Mouse (Mus musculus): ENCODE results near the gene Grm4. TPM values are rescaled to one million over a fixed set of nuclear protein-coding genes. Genes with fewer than 3 reads are reported as not detected.

Grm4 gene
- polyA plus RNA-seq (2015; fragmentation: Nextera tagmentation; extraction: Ambion mirVana): 0.02 TPM in 1 of 2 replicates, not detected in the other

DNA sequence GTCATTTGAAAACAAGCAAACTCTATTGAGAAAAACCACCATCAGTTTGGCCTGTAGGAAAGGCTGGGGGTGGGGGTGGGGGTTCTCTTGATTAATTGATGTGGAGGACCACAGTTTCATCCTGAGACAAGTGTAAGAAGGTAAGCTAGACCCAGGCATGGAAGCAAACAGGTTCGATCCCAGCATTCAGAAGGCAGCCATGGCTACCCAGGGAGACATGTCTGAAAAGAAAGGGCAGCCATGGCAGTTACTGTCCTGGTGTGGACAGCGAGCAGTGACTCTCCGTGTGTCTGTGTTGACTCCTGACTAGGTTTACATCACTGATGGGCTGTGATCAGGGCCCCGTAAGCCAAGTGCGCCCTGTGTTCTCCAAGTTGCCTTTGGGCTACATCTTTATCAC lies at the start of gene Grm4:
Gene Grm4 (minus strand): TSS at position 101 of the 400 bp plus-strand sequence.
- no peak within 1 kb of the TSS for H3K4me3 ChIP-seq (replicated peaks)
- H3K27me3 ChIP-seq: peaks cover 55% of the 10 kb centered on the region
- H3K27ac ChIP-seq (replicated peaks): no peak within 1 kb of the TSS
- H3K9ac ChIP-seq: no peak within 1 kb of the TSS
- 63% methylated on average over 5 of the region's 5 CpGs for whole genome bisulfite sequencing (ENCODE audit: insufficient replicate concordance)
- no peaks in the 10 kb centered on the region for H3K9me3 ChIP-seq (replicated peaks)
- ATAC-seq (ENCODE audit: insufficient read depth): no peak
- no peaks in the 10 kb centered on the region for H3K4me1 ChIP-seq (replicated peaks)
- no peak within 1 kb of the TSS for H3K4me2 ChIP-seq
- no peaks in the 10 kb centered on the region for H3K36me3 ChIP-seq (replicated peaks)

- H3K9me3 ChIP-seq (replicated peaks): no peaks in the 10 kb centered on the region
- H3K9ac ChIP-seq: no peak overlapping the region
- peaks cover 57% of the 10 kb centered on the region for H3K4me1 ChIP-seq (replicated peaks)
- H3K27ac ChIP-seq (replicated peaks): no peak overlapping the region
- 81% methylated on average over 5 of the region's 5 CpGs for WGBS (ENCODE audit: insufficient replicate concordance)
- 0 out of 2 replicates have a peak, but pooled peaks cover 3% of the 10 kb centered on the region for H3K36me3 ChIP-seq (replicated peaks)
- H3K4me3 ChIP-seq (replicated peaks): no peak overlapping the region
- H3K4me2 ChIP-seq: no peak overlapping the region
- H3K27me3 ChIP-seq: peaks cover 11% of the 10 kb centered on the region; the same call in 1 of the 2 replicates
- no peak for ATAC-seq (ENCODE audit: insufficient read depth)
These were observed 47.0 kb upstream of the Grm4 start for GRCm38 (mm10) chr17:27568228-27568627.

GRCm38 (mm10) chr17:27565942-27566267 lies 44.7 kb upstream of the Grm4 start:
- no peak for ATAC-seq (ENCODE audit: insufficient read depth)
- Histone ChIP-seq H3K27me3 (peaks cover 11% of the 10 kb centered on the region; the same call in 1 of the 2 replicates), H3K9ac (peak overlapping the region; percentile 42), H3K27ac (replicated peaks) (no peak overlapping the region), H3K4me1 (replicated peaks) (peaks cover 64% of the 10 kb centered on the region), H3K4me3 (replicated peaks) (peak overlapping the region; percentile 73), H3K4me2 (peak overlapping the region; percentile 97), H3K36me3 (replicated peaks) (peaks cover 16% of the 10 kb centered on the region), H3K9me3 (replicated peaks) (no peaks in the 10 kb centered on the region)
- WGBS (ENCODE audit: insufficient replicate concordance): under 1% methylated on average over 13 of the region's 13 CpGs

DNA sequence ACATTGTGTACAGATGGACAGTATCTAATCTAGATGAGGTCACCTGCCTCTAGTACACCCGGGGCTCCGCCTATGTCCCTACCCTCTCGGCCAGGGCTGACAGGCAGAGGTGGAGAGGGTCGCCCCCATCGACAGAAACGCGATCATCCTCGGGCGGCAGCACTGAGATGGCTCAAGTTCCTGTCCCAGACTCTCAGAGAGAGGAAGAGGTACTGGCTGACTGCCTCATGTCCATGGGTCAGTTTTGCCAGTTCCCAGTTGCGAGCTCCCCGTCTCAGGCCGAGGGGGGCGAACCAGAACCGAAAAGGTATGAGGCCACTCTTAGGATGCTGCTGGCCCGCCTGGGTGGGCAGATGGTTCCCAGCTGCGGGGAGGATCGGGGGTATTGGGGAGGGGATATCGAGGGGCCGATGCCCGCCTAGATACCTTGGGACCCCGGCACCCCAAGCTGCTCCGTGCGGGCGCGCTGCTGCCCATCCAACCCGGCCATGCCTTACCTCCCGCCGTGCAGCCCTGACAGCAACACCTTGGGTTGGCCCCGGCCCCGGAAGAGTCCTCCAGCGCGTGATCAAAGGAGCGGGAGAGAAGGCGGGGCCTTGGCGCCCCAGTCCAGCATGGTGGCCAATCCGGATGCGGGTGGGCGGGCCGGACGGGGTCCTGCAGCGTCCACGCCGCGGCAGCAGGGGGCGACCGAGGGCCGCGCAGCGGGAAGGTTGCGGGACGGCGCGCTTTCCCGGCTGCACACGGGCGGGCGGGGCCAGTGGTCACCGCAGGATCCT lies 44.1 kb upstream of the Grm4 start, which contains the start of gene AI413582:
Gene AI413582 (minus strand): TSS at position 594 of the 779 bp plus-strand sequence.
- Histone ChIP-seq H3K4me1 (replicated peaks) (peaks cover 69% of the 10 kb centered on the region), H3K27me3 (peaks cover 11% of the 10 kb centered on the region; the same call in 1 of the 2 replicates), H3K9me3 (replicated peaks) (no peaks in the 10 kb centered on the region), H3K4me2 (peak within 1 kb of the TSS; percentile 97), H3K36me3 (replicated peaks) (peaks cover 21% of the 10 kb centered on the region), H3K27ac (replicated peaks) (peak within 1 kb of the TSS; percentile 78), H3K9ac (peak within 1 kb of the TSS; percentile 68), H3K4me3 (replicated peaks) (peak within 1 kb of the TSS; percentile 73)
- peak; percentile 93 for ATAC-seq (ENCODE audit: insufficient read depth)
- WGBS (ENCODE audit: insufficient replicate concordance): under 1% methylated on average over 58 of the region's 58 CpGs

DNA sequence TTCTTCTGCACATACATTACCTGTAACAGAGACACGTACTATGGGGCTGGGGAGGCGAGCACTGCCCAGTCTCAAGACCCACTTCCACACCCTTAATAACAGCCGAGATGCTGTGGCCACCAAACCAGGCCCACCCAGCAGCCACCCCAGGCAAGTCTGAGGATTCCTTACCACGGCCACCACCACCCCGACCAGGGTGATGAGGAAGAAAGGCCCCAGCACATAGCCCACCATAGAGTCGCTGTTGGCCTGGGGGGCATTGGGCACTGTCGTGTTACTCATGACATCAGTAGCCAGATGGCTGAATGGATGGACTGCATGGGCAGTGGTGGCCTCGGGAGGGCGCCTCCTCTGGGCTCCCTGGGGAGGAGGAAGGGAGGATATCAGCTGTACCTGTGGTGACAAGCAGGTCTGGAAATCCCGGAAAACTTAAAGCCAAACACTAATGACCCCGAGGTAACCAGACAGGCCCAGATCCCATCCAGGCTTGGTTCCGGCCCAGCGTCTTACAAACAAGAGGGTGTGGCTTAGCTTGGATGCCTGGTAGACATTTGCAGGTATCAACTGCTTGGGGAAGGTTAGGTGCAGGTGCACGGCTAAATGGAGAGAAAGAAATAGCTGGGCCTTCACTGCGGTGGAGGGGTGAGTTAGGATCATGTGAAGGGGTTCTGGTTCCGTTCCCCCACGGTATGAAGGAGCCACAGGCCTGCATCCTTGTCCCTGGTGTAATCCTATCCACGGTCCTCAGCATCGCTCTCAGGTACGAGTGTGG lies 43.4 kb upstream of the Grm4 start:
- WGBS (ENCODE audit: insufficient replicate concordance): 9% methylated on average over 20 of the region's 20 CpGs
- no peak for ATAC-seq (ENCODE audit: insufficient read depth)
- peak overlapping the region; percentile 78; the same call in 1 of the 2 replicates for H3K27ac ChIP-seq (replicated peaks)
- H3K36me3 ChIP-seq (replicated peaks): peaks cover 28% of the 10 kb centered on the region
- H3K4me1 ChIP-seq (replicated peaks): peaks cover 76% of the 10 kb centered on the region
- no peaks in the 10 kb centered on the region for H3K9me3 ChIP-seq (replicated peaks)
- H3K4me3 ChIP-seq (replicated peaks): peak overlapping the region; percentile 73
- peaks cover 11% of the 10 kb centered on the region; the same call in 1 of the 2 replicates for H3K27me3 ChIP-seq
- peak overlapping the region; percentile 68 for H3K9ac ChIP-seq
- peak overlapping the region; percentile 97 for H3K4me2 ChIP-seq

DNA sequence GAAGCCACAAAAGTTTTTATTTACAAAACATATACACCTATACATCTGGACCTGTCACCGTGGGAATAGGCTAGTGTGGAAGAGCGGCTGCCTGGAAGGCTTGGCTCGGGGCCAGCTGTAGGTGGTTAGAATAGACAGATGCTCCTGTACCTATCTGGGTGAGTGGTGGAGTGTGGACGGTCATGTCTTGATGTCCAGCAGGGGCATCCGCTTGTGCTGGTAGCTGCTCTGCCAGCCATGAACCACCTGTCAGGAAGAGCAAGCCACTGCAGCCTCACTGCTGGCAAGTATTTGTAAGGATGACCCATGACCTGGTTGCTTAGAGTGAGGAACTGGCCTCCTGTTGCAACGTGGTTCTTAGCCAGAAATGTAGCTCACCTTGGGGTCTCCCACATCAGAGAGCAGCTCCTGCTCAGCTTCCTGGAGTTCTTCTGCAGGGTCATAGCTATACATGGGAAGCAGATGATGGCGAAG lies 42.6 kb upstream of the Grm4 start:
- ATAC-seq (ENCODE audit: insufficient read depth): no peak
- H3K9ac ChIP-seq: no peak overlapping the region
- no peaks in the 10 kb centered on the region for H3K9me3 ChIP-seq (replicated peaks)
- no peak overlapping the region for H3K4me3 ChIP-seq (replicated peaks)
- peaks cover 28% of the 10 kb centered on the region for H3K36me3 ChIP-seq (replicated peaks)
- peak overlapping the region; percentile 97; the same call in 1 of the 2 replicates for H3K4me2 ChIP-seq
- peaks cover 11% of the 10 kb centered on the region; the same call in 1 of the 2 replicates for H3K27me3 ChIP-seq
- peaks cover 80% of the 10 kb centered on the region for H3K4me1 ChIP-seq (replicated peaks)
- peak overlapping the region; percentile 29; the same call in 1 of the 2 replicates for H3K27ac ChIP-seq (replicated peaks)
- 51% methylated on average over 7 of the region's 7 CpGs for WGBS (ENCODE audit: insufficient replicate concordance)

DNA sequence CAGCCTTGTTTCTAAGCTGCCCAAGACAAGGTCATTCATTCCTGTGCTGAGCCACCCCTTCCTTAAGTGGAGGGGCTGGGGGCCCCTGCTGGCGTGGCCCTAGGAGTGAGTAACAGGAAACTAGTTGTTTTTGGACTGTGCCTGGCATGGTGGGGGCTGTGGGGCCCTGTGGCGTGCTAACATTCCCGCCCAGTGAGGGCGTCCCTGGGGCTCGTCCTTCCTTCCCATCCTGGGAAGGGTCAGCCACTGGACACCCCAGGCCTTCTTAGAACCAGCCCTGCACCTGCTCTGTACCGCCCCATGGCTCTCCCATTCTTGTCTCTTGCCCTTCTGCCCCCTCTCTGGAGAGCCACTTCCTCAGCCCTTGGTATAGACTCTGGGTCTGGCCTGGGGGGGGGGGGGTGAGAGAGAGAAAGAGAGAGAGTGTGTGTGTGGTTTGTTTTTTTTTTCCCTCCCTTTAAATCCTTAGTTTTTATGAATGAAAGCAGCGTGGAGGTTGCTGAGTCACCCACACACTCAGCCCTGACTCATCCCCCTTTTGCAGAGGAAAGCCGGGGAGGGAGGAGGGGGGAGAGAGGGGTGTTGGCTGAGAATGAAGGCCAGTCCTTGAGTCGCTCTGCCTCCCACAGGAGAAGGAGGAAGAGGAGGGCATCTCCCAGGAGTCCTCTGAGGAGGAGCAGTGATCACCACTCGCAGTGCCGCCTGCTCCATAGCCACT lies 40.8 kb upstream of the Grm4 start:
- peaks cover 86% of the 10 kb centered on the region for H3K4me1 ChIP-seq (replicated peaks)
- H3K9ac ChIP-seq: no peak overlapping the region
- ATAC-seq (ENCODE audit: insufficient read depth): no peak
- no peaks in the 10 kb centered on the region for H3K9me3 ChIP-seq (replicated peaks)
- 0 out of 2 replicates have a peak overlapping the region, but pooled peaks have one; percentile 3 for H3K27ac ChIP-seq (replicated peaks)
- peaks cover 6% of the 10 kb centered on the region; the same call in 1 of the 2 replicates for H3K27me3 ChIP-seq
- 61% methylated on average over 11 of the region's 11 CpGs for WGBS (ENCODE audit: insufficient replicate concordance)
- no peak overlapping the region for H3K4me2 ChIP-seq
- no peak overlapping the region for H3K4me3 ChIP-seq (replicated peaks)
- H3K36me3 ChIP-seq (replicated peaks): peaks cover 28% of the 10 kb centered on the region

GRCm38 (mm10) chr17:27560926-27561480 lies 39.8 kb upstream of the Grm4 start:
- H3K4me1 ChIP-seq (replicated peaks): peaks cover 85% of the 10 kb centered on the region

DNA sequence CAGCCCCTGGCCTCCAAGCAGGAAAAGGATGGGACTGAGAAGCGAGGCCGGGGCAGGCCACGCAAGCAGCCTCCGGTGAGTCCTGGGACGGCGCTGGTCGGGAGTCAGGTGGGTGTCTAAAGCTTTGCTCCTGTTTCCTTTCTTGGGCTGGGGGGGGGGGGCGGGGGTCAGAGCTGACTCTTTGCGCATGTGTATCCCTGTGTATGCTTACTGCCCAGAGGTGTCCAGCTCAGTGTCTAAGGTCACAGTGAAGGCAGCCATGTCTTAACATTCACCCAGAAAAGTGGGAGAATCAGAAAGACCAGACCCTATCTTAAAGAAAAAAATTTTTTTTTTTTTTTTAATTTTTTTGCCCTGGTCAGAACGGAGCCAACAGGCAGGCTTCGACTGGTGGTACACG lies 38.4 kb upstream of the Grm4 start:
- H3K4me2 ChIP-seq: peak overlapping the region; percentile 97
- no peaks in the 10 kb centered on the region for H3K9me3 ChIP-seq (replicated peaks)
- peaks cover 28% of the 10 kb centered on the region for H3K36me3 ChIP-seq (replicated peaks)
- 41% methylated on average over 12 of the region's 12 CpGs for WGBS (ENCODE audit: insufficient replicate concordance)
- ATAC-seq (ENCODE audit: insufficient read depth): no peak
- H3K27me3 ChIP-seq: peaks cover 4% of the 10 kb centered on the region; the same call in 1 of the 2 replicates
- H3K27ac ChIP-seq (replicated peaks): no peak overlapping the region
- peaks cover 87% of the 10 kb centered on the region for H3K4me1 ChIP-seq (replicated peaks)
- H3K9ac ChIP-seq: no peak overlapping the region
- 0 out of 2 replicates have a peak overlapping the region, but pooled peaks have one; percentile 81 for H3K4me3 ChIP-seq (replicated peaks)

More at GRCm38 (mm10) chr17:27560926-27561480, 39.8 kb upstream of the Grm4 start:
- Histone ChIP-seq H3K36me3 (replicated peaks) (peaks cover 28% of the 10 kb centered on the region), H3K27ac (replicated peaks) (no peak overlapping the region), H3K9me3 (replicated peaks) (no peaks in the 10 kb centered on the region), H3K27me3 (no peaks in the 10 kb centered on the region), H3K9ac (no peak overlapping the region), H3K4me3 (replicated peaks) (no peak overlapping the region), H3K4me2 (no peak overlapping the region; the same call in 1 of the 2 replicates)
- WGBS (ENCODE audit: insufficient replicate concordance): 75% methylated on average over 13 of the region's 13 CpGs
- no peak for ATAC-seq (ENCODE audit: insufficient read depth)

DNA sequence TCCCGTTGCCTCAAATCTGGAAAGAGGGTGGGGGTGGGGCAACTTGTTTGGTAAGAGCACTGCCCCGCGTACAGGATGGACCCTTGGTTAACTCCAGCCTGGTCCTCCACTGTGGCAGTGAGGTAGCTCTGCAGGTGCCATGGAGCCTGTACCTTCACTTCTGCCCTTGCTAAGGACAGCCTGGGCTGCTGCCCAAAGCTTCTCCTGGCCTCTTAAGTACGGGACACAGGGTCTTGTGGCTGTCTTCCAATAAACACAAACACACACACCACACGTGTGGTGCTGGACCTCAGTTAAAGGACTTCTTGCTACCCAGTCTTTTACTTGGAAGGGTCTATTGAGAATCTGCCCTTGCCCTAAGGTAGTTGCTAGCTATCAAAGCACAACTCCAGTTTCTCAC lies 37.6 kb upstream of the Grm4 start:
- peaks cover 28% of the 10 kb centered on the region for H3K36me3 ChIP-seq (replicated peaks)
- H3K27me3 ChIP-seq: peaks cover 6% of the 10 kb centered on the region; the same call in 1 of the 2 replicates
- peaks cover 87% of the 10 kb centered on the region for H3K4me1 ChIP-seq (replicated peaks)
- no peak for ATAC-seq (ENCODE audit: insufficient read depth)
- no peak overlapping the region for H3K27ac ChIP-seq (replicated peaks)
- H3K9me3 ChIP-seq (replicated peaks): no peaks in the 10 kb centered on the region
- 5% methylated on average over 5 of the region's 5 CpGs for WGBS (ENCODE audit: insufficient replicate concordance)
- H3K4me3 ChIP-seq (replicated peaks): peak overlapping the region; percentile 81
- peak overlapping the region; percentile 97 for H3K4me2 ChIP-seq
- H3K9ac ChIP-seq: peak overlapping the region; percentile 86; the same call in 1 of the 2 replicates

Measured in liver, embryonic 15.5 days (tissue).